Mouse (Mus musculus) MN1 (cell line): ENCODE results near the gene Cyp4a32.

ENCODE experiments used
- DNase-seq: peaks from one replicate; pipeline ENCODE4 v3.0.0-alpha.2; 2016; ENCODE audit warnings: low spot score

The Cyp4a32 gene

GRCm38 (mm10) chr4:115657104-115657866, 56.5 kb downstream of the Cyp4a32 start:
- no peak for DNase-seq

GRCm38 (mm10) chr4:115657867-115658249, 57.1 kb downstream of the Cyp4a32 start:
- DNase-seq = no peak

GRCm38 (mm10) chr4:115659190-115659589, 58.4 kb downstream of the Cyp4a32 start:
- DNase-seq = no peak
